Mouse (Mus musculus) urinary bladder, postnatal 25 days (tissue): ENCODE results near the gene Hist1h1c.
A peak's percentile ranks its signal among the peaks of the same experiment; 100 is the strongest.
"Not testable (repeated sequence)": the region's sequence is repeated elsewhere in the genome, so short reads cannot be mapped to it uniquely, and the experiment has no call there.

Experiments
- DNase-seq: peaks from one replicate; pipeline ENCODE4 v3.0.0; 2022; ENCODE audit warnings: low spot score

Hist1h1c gene

DNA sequence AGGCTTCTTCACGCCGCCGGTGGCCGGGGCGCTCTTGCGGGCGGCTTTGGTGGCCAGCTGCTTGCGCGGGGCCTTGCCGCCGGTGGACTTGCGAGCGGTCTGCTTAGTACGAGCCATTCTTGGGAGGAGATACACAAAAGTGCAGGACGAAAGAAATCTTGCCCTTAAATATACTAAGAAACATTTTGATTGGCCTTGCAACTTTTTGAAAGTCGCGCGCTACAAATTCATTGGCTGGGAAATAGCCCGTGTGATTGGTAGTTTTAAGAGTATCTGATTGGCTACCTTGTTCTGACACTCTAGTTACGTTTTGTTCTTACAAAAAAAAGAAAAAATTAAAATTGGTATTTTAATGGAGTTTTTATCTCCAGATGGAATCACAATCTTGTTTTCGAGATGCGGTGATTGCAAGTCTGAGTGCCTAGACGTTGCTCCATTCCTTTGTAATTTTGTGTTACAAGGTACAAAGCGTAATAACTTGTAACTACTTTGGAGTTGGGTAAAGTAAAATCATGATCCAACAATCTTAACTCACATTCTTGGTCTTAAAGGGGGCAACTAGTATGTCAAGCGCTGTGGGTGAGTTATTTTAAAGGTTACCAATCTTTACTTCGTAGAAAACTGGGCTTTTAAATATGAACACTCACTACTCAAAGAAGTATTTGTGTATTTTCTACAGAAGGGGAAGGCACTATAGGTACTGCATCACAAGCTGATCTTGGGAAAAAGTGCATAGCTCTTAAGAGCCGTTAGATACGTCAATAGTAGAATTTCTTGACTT, 7.0 kb downstream of the Hist1h1c start, which contains the start of gene Hist1h3c:
Gene Hist1h3c, minus strand, starts transcription at position 222 of the 781 bp plus-strand sequence.
- peak; percentile 69 for DNase-seq

DNA sequence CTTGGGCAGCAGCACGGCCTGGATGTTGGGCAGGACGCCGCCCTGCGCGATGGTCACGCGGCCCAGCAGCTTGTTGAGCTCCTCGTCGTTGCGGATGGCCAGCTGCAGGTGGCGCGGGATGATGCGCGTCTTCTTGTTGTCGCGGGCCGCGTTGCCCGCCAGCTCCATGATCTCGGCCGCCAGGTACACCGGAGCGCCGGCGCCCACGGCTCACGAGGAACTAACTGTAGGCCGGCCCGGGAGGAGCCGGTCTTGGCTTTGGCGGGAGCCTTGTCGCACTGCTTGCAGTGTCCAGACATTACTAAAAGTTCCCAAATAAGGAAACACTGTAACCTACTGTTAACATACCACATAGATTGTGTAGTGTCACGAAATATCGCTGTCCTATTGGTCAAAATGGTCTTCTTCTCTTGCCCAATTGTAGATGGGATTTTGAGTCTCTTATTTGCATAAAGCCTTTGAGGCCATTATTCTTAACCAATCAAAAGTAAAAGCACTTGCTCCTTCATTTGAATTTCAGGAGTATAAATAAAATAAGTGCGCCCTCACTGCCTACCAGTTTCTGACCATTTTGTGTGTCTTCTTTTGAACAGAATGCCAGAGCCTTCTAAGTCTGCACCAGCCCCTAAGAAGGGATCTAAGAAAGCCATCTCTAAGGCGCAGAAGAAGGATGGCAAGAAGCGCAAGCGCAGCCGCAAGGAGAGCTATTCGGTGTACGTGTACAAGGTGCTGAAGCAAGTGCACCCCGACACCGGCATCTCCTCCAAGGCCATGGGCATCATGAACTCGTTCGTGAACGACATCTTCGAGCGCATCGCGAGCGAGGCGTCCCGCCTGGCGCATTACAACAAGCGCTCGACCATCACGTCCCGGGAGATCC, 7.8 kb downstream of the Hist1h1c start, which contains the start of gene Hist1h2bb:
Gene Hist1h2bb, plus strand, starts transcription at position 534 of the 880 bp plus-strand sequence.
- DNase-seq: peak; percentile 51

DNA sequence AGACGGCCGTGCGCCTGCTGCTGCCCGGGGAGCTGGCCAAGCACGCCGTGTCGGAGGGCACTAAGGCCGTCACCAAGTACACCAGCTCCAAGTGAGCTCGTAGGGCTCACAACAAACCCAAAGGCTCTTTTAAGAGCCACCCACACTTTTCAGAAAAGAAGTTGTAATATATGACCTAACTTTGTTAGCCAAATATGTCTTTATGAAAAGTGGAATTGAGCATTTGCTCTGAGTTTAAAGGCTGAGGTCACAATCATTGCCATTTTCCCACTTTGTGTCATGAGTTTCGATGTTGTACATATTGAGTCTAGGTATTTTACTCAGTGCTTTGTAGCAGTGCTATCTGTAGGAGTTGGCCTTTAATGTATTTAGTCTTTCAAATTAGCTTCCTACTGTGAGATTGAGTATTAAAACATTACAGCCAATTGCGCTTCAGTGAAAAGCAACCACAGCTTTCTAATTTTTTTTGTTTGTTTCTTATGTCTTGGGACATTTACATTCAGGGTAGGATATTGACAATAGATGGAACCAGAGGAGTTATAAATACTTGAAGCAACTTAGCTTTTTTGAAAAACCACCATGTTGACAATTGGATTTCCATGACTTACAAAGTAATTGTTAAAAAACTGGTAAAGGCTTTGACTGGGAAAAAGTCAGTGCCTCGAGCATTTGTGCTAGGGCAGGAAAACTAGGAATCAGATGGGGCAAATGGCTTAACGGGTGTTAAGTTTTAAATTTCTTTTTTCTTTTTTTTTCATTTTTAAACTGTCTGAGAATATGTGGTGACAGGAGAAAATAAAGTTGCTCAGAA, 8.7 kb downstream of the Hist1h1c start:
- DNase-seq: no peak

DNA sequence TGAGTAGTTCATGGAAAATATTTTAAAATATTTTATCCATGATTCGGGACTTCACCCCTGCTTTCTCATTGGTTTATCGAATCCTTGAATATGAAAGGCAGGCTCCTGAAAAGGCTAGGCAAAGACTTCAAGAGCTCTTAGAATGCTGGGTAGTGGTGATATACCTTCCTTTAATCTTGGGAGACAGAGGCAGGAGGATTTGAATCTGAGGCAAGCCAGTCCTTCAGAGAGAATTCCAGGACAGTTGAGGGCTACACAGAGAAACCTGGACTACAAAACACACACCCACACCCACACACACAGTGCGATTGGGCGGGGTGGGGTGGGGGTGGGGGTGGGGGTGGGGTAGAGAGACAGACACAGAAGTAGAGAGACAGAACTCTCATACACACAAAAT, 9.3 kb downstream of the Hist1h1c start:
- DNase-seq: no peak

DNA sequence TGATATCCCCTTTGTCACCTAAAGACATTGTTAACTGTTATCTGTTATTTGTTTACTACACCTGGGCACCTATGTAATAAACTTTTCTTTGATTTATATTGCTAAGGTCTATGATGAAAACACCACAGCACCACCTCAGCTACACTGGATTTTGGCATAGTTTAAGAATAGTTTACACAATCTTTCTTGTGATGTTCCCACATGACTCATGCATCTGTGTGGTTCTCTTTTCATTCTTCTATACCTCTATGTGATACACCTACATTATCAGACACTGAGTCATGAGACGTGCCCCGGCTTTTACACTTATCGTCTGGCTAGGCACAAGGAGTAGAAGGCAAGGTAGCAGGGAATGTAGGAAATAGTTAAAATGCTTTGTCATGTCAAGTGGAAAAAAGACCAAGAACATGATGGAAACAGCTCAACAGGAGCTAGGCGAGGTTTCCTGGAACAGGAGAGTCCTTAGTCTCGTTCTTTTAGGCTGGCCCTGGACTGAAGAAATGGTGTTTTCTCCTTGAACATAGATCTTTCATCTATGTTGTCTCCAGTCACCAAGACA, 11.0 kb downstream of the Hist1h1c start:
- DNase-seq: no peak

DNA sequence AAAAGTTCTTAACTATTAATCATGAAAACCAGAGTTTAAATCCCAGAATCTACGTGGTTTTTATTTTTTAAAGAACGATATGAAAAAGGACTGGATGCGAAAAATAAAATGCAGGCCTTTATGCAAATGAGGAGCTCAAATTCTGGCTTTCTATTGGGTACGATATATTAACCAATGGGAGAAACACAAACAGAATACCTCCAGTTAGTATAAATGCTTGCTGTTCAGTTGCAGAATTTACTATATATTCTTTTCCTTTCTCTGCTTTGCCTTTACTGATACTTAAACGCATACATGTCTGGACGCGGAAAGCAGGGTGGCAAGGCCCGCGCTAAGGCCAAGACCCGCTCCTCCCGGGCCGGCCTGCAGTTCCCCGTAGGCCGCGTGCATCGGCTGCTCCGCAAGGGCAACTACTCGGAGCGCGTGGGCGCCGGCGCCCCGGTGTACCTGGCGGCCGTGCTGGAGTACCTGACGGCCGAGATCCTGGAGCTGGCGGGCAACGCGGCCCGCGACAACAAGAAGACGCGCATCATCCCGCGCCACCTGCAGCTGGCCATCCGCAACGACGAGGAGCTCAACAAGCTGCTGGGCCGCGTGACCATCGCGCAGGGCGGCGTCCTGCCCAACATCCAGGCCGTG, 12.3 kb downstream of the Hist1h1c start, which contains the start of gene Hist1h2ab:
Gene Hist1h2ab, plus strand, starts transcription at position 288 of the 639 bp plus-strand sequence.
- DNase-seq: not testable (repeated sequence)

DNA sequence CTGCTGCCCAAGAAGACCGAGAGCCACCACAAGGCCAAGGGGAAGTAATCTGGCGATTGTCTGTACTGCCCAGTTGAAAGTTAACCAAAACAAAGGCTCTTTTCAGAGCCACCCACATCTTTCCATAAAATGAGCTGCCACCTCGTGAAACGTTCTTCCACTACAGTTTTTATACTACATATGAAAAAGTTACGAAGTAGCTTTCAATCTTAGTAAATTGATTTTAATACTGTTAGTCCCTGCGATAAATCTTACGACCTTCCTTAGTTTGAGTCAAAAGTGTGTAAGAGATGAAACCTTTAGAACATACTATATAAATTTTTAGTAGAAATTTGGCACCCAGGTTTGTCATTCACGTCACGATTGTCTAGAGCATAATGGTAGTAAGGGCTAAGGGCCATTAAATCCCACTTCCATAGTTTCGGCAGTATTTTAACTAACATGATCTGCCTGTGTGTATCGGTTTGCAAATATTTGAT, 12.9 kb downstream of the Hist1h1c start:
- DNase-seq: no peak

DNA sequence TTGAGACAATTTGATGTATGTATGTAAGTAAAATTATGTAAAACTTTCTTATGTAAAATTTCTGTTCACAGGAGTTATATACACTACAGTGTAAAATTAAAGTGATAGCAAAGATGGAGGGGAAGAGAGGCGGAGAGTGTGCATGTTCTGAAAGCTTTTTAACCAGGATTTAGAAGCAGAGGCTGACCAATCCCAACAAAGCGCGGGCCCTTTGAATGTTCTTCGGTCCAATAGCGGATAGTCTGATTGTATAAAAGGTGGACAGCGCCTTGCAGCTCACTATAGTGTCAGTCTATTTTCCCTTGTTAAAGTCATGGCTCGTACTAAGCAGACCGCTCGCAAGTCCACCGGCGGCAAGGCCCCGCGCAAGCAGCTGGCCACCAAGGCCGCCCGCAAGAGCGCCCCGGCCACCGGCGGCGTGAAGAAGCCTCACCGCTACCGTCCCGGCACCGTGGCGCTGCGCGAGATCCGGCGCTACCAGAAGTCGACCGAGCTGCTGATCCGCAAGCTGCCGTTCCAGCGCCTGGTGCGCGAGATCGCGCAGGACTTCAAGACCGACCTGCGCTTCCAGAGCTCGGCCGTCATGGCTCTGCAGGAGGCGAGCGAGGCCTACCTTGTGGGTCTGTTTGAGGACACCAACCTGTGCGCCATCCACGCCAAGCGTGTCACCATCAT, 13.6 kb downstream of the Hist1h1c start, which contains the start of gene Hist1h3b:
Gene Hist1h3b, plus strand, starts transcription at position 201 of the 675 bp plus-strand sequence.
- DNase-seq: peak; percentile 72

DNA sequence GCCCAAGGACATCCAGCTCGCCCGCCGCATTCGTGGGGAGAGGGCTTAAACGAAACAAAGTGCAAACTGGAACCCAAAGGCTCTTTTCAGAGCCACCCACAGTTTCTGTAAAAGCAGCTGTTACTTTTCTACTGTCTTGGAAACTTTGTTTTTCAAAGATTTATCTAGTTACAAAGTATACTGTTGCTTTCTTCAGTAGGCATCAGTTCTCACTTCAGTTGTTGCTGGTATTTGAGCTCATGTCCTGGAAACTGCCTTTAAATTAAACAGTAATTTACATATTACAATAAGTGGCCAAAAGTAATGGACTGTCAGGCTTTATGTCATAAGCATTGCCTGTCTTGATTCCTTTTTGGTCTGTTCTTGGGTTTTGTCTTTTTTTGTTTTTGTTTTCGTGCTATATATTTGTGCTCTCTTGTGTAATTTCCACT, 14.1 kb downstream of the Hist1h1c start:
- no peak for DNase-seq

DNA sequence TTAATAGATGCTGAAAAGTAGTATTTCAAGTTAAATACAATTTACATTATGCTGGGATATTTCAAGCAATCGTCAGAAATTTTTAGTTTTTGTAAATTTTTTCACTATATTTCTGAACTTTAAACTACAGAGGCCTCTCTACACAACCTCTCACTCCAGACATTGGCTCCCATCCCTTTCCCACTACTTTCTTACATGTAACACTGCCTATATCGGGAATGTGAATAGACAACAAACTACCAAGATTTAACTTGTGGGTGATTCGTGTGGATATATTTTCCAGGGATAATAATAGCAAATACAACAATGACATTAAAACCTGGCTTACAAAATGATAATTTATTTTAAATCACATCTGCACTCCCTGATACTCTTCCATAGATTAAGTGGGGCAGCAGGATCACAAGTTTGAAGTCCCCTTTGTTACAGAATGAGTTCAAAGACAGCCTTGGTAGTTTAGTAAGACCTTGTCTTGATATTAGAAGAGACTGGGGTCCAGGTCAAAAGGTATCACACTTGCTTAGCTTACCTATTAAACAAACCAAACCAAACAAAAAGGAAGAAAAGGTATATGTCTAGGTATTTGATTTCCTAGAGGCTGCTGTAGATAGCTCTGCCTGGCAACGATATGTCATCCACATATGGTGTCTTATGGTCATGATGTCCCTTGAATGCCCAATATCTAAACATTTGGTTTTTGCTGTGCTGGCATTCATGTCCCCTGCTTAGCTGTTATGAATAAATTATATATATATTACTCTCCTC, 14.9 kb downstream of the Hist1h1c start:
- DNase-seq: no peak

DNA sequence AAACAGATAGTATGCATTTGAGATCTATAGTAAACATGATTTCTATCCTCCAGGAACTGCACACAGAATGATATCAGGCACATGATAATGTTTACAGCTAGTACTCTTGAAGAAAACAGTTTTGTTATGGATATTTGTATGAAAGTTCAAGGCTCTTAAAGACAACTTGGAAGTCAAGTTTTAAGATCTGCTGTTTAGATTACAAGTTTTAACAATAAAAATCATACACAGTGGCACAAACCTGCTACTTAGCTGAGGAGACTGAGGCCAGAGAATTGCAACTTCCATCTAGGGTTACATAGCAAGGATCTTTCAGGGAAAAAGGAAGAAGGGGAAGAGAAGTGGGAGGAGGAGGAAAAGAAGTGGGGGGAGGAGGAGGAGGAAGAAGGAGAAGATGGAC, 16.4 kb downstream of the Hist1h1c start:
- DNase-seq: no peak

DNA sequence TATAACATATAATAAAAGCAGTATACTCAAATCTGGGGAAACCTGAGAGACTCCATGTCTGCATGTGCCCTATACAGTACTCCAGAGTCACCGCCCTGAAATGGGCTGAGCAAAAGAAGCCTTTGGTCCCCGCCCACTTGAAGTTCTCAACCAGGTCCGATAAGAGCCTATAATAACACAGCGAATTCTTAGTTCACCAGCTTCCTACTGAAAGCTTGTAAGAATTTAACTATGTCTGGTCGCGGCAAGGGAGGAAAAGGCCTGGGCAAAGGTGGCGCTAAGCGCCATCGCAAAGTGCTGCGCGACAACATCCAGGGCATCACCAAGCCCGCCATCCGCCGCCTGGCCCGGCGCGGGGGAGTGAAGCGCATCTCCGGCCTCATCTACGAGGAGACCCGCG, 18.2 kb downstream of the Hist1h1c start, which contains the start of gene Hist1h4b:
Gene Hist1h4b, plus strand, starts transcription at position 224 of the 400 bp plus-strand sequence.
- peak; percentile 79 for DNase-seq

DNA sequence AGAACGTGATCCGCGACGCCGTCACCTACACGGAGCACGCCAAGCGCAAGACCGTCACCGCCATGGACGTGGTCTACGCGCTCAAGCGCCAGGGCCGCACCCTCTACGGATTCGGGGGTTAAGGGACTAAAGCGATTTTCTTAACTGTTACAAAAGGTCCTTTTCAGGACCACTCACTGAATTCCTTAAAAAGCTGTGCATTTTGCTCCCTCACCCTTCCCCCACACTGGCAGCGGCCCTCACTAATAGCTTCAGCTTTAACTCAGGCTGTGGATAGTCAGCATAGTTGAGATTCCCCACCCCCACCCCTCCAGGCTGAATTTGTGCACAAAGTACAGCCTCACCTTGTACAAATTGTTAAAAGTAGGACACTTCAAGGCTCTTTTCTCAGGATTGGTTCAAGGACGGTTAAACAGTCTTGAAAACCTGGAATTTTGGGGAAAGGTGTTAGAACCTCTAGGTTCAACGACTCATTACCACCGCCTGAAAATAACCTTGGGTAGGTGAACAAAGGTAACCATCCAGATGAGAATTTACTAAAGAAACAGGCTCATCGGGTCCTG, 18.7 kb downstream of the Hist1h1c start:
- no peak for DNase-seq

DNA sequence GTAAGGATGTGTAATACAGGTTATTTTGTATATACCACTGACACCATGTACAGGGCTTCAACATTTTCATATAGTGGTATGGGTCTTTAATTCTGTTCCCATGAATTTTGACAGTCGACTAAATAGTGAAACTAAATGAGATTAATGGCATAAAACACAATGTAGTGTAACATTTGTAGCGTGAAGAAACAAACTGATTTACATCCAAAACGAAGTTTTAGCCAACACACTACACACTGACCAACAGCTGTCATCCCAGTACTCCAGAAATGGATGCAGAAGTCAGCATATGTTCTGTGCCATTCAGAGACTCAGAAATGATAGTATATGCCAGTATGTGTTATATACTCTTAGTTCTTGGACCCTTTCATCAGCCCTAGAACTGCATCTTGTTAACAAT, 19.3 kb downstream of the Hist1h1c start:
- no peak for DNase-seq

DNA sequence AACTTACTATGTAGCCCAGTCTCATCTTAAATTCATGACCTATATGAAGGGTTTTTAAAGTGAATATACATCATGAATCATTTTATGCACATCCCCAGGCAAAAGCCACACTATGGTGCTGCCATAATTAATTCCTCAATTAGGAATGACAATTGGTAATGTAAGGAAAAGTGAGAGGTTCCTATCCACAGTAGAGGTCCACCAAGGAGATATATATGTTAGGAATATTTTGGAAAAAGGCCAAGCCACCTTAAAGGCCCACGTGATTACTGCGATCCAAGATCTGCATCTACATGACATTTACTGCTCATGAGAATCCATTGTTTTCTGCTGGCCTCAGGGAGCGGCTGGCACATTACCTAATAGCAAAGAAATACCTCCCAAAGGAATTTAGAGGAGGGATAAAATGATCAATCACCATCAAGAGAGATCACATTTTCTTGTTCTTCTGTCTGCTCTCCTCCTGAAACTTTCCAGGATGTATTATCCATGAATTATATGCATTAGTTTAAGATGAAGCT, 20.7 kb downstream of the Hist1h1c start:
- DNase-seq: no peak

DNA sequence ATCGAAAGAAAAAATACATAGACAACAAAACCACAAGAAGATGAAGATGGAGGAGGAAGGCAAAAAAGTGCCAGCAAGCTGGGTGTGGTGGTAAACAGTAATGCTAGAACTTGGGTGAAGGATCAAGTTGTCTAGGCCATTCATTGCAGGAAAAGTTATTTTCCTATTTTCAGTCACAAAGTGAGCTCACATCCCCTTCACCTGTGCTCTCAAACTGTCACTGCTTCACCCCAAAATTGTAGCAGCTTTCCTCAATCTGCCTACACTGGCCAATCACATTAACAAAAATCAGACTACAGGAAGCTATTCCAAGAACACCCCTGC, 21.3 kb downstream of the Hist1h1c start:
- DNase-seq: no peak

DNA sequence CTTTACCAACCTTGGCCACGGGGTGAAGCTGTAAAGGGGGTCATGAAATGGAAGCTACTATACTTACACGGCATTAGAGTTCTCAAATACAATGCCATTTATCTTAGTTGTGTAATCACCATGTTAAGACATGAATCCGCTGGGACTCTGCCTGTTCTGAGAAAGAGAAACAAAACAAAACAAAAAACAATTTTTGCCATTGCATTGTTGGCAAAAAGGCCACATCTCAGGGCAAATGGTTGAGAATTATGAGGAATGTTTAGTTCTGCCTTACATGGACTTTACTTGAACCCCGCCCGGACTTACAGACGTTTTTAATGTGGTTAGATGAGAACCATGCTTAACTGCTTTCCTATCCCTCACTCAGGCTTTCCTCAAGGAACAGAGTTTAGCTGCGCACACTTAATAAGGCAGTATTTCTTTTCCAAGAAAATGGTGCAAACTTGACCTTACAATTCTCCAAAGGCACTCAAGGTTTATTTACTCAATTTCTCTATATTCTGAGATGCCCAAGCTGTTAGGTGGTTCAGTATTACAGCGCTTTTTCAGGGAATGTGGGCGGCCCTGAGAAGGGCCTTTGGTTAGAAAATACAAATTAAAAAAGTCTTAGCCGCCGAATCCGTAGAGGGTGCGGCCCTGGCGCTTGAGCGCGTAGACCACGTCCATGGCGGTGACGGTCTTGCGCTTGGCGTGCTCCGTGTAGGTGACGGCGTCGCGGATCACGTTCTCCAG, 21.8 kb downstream of the Hist1h1c start:
- no peak for DNase-seq
